Mouse (Mus musculus): ENCODE data around the gene Bdh1. TPM values are rescaled to one million over a fixed set of nuclear protein-coding genes. Genes with fewer than 3 reads are reported as not detected.

Bdh1 gene
- polyA plus RNA-seq, 1 experiment from 2014 or later = 30.0 TPM

DNA sequence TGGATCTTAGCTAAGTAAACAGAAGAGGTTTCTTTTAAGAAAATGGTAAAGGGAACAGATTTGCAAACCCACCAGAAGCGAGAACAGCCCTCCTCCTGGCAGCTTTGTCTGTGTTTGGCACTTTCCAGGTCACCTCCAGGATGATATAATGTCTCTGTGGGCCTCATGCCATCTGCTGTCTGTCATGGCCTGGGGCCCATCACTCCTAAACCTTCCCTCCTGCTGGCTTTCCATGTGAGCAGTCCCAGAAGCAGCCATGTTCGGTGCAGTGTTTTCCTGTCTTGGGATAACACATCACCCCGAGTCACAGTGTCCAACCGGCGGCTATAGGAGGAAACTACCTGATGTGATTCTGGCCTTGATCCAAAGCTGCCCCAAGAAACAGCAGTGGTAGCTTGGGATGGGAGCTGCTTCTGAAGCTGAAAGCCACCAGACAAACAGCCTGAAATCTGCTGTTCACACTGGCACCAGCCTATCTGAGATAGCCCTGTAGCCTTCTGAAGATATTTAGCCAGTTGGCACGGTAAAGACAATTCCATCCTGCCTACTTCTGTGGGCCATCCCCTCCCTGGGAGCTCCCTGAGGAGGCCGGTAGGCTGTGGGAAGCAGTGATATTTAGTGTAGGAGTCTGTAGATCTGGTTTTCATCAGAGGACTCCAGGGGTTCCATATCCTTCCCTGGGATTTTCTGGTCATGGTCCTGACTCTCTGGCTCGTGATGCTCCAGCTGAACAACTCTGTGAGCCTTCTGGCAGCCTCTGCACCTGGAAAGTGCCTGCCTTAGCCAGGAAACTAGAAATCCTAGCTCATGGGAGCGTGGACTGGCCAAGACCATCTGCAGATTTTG lies 53.3 kb downstream of the Bdh1 start:
- H3K4me1 ChIP-seq (ENCODE audit: control insufficient read depth, insufficient read depth, low read length) = no peaks in the 10 kb centered on the region
- no peaks in the 10 kb centered on the region for H3K27me3 ChIP-seq (ENCODE audit: control insufficient read depth, insufficient read depth, low read length)
- no peak overlapping the region for H3K4me3 ChIP-seq (ENCODE audit: low read depth, low read length)
- H3K9me3 ChIP-seq (ENCODE audit: control insufficient read depth, low read depth, low read length) = peaks cover 6% of the 10 kb centered on the region; the same call in 1 of the 2 replicates
- H3K9ac ChIP-seq (replicated peaks; ENCODE audit: low read depth, low read length) = no peak overlapping the region
- H3K4me2 ChIP-seq (replicated peaks; ENCODE audit: low read depth, low read length) = no peak overlapping the region
- no peaks in the 10 kb centered on the region for H3K36me3 ChIP-seq (ENCODE audit: control insufficient read depth, insufficient read depth, low read length)
- ATAC-seq (ENCODE audit: insufficient number of reproducible peaks, insufficient read depth, low FRiP score, low read depth) = no peak; the same call in 1 of the 2 replicates
- 54% methylated on average over 9 of the region's 9 CpGs for WGBS
- peak overlapping the region; percentile 67; the same call in 1 of the 2 replicates for H3K27ac ChIP-seq (ENCODE audit: low read length)

DNA sequence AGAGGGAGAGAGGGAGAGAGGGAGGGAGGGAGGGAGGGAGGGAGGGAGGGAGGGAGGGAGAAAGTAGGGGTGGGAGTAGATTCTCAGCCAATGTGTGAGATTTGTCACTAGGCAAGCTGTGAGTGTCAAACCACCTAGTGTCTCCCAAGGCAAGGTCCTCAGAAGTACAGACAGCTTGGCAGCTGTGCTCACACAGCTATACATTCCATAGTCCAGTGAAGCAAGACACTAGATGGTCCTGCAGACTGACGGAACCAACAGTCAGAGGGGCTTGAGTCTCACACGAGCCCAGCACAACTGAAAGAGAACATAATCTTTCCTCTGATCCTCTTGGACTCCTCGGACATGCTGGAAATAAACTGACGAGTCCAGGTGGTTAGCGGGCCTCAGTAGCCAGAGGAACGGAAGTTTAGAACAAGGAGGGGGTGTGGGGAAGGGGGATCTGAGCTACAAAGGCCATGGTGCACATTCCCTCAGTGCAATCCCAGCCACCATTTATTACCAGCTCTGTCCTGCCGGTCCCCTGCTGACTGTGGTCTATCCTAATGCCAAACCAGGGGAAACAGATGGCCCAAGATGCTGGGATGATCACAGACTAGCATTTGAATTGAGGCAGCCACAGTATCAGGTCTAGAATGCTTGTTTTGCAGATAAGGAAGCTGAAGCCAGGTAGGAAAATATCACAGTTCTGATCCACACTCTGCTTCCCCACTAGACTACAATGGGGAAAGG lies 55.0 kb downstream of the Bdh1 start:
- peaks cover 6% of the 10 kb centered on the region; the same call in 1 of the 2 replicates for H3K9me3 ChIP-seq (ENCODE audit: control insufficient read depth, low read depth, low read length)
- no peaks in the 10 kb centered on the region for H3K27me3 ChIP-seq (ENCODE audit: control insufficient read depth, insufficient read depth, low read length)
- no peak overlapping the region for H3K9ac ChIP-seq (replicated peaks; ENCODE audit: low read depth, low read length)
- H3K36me3 ChIP-seq (ENCODE audit: control insufficient read depth, insufficient read depth, low read length) = no peaks in the 10 kb centered on the region
- 31% methylated on average over 7 of the region's 7 CpGs for WGBS
- no peak overlapping the region for H3K4me2 ChIP-seq (replicated peaks; ENCODE audit: low read depth, low read length)
- H3K27ac ChIP-seq (ENCODE audit: low read length) = no peak overlapping the region; the same call in 1 of the 2 replicates
- no peaks in the 10 kb centered on the region for H3K4me1 ChIP-seq (ENCODE audit: control insufficient read depth, insufficient read depth, low read length)
- no peak for ATAC-seq (ENCODE audit: insufficient number of reproducible peaks, insufficient read depth, low FRiP score, low read depth)
- H3K4me3 ChIP-seq (ENCODE audit: low read depth, low read length) = no peak overlapping the region

DNA sequence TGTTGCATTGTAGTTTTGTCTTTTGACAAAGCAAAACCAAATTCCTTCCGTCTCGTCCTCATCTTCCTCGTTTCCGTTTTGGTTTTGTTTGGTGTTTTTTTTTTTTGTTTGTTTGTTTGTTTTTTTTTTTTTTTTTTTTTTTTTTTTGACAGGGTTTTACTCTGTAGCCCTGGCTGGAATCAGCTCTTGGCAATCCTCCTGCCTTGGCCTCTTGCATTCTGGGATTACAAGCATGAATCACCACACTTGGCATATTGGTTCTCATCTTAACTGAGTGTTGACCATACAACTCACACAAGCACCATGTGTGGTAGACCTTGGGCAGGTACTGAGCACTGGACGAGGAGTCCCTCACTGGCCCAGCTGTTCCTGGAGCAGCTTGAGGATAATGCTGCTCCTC lies 63.3 kb downstream of the Bdh1 start:
- H3K36me3 ChIP-seq (ENCODE audit: control insufficient read depth, insufficient read depth, low read length) = no peaks in the 10 kb centered on the region
- H3K27me3 ChIP-seq (ENCODE audit: control insufficient read depth, insufficient read depth, low read length) = no peaks in the 10 kb centered on the region
- H3K9ac ChIP-seq (replicated peaks; ENCODE audit: low read depth, low read length) = no peak overlapping the region
- H3K27ac ChIP-seq (ENCODE audit: low read length) = no peak overlapping the region
- ATAC-seq (ENCODE audit: insufficient number of reproducible peaks, insufficient read depth, low FRiP score, low read depth) = no peak
- H3K9me3 ChIP-seq (ENCODE audit: control insufficient read depth, low read depth, low read length) = no peaks in the 10 kb centered on the region
- no peak overlapping the region for H3K4me3 ChIP-seq (ENCODE audit: low read depth, low read length)
- no peaks in the 10 kb centered on the region for H3K4me1 ChIP-seq (ENCODE audit: control insufficient read depth, insufficient read depth, low read length)
- 91% methylated on average over 5 of the region's 5 CpGs for WGBS
- no peak overlapping the region for H3K4me2 ChIP-seq (replicated peaks; ENCODE audit: low read depth, low read length)

DNA sequence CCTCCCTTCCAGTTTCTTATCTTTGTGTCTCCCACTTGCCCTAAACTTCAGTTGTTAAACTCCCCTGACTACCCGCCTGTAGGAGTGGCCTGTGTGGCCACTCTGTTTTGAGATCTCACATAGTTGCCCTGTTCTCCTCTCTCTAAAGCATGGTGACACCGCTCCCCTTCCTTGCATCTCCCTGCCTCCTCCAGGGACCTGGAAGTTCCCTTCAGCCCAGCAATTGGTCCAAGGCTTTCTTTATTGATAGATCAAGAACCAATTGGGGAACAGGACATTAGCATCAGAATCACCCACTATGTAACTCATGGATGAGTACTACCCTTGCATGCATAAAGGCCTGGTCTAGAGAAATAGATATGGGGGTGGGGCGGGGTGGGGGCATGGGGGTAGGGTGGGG lies 65.2 kb downstream of the Bdh1 start:
- 83% methylated on average over 3 of the region's 3 CpGs for WGBS
- Histone ChIP-seq H3K4me1 (ENCODE audit: control insufficient read depth, insufficient read depth, low read length) (no peaks in the 10 kb centered on the region), H3K9me3 (ENCODE audit: control insufficient read depth, low read depth, low read length) (no peaks in the 10 kb centered on the region), H3K4me3 (ENCODE audit: low read depth, low read length) (no peak overlapping the region), H3K27me3 (ENCODE audit: control insufficient read depth, insufficient read depth, low read length) (no peaks in the 10 kb centered on the region), H3K4me2 (replicated peaks; ENCODE audit: low read depth, low read length) (no peak overlapping the region), H3K36me3 (ENCODE audit: control insufficient read depth, insufficient read depth, low read length) (no peaks in the 10 kb centered on the region), H3K27ac (ENCODE audit: low read length) (no peak overlapping the region), H3K9ac (replicated peaks; ENCODE audit: low read depth, low read length) (no peak overlapping the region)
- no peak for ATAC-seq (ENCODE audit: insufficient number of reproducible peaks, insufficient read depth, low FRiP score, low read depth)

DNA sequence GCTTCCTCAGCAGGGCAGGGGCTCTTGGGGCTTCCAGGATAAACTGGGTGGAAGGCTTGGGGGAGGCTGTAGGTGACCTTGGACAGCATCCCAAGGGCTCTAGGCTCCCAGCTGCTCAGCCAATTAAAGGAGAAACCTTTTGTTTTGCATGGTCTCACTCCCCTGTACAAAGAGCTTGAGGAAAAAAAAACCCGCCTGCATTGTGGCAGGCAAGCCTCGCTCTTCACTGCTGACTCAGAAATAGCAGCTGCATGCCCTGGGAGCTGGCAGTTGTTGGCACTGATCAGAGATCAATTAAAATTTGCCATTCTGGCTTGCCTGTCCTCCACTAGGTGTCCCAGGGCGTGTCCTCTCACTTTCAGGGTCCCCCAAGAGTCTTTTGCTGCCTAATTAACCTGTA lies 67.0 kb downstream of the Bdh1 start:
- Histone ChIP-seq H3K4me3 (ENCODE audit: low read depth, low read length) (no peak overlapping the region), H3K36me3 (ENCODE audit: control insufficient read depth, insufficient read depth, low read length) (no peaks in the 10 kb centered on the region), H3K27me3 (ENCODE audit: control insufficient read depth, insufficient read depth, low read length) (no peaks in the 10 kb centered on the region), H3K4me2 (replicated peaks; ENCODE audit: low read depth, low read length) (no peak overlapping the region), H3K9me3 (ENCODE audit: control insufficient read depth, low read depth, low read length) (no peaks in the 10 kb centered on the region), H3K27ac (ENCODE audit: low read length) (no peak overlapping the region), H3K9ac (replicated peaks; ENCODE audit: low read depth, low read length) (no peak overlapping the region), H3K4me1 (ENCODE audit: control insufficient read depth, insufficient read depth, low read length) (peaks cover 14% of the 10 kb centered on the region)
- 43% methylated on average over 3 of the region's 3 CpGs for WGBS
- no peak for ATAC-seq (ENCODE audit: insufficient number of reproducible peaks, insufficient read depth, low FRiP score, low read depth)

DNA sequence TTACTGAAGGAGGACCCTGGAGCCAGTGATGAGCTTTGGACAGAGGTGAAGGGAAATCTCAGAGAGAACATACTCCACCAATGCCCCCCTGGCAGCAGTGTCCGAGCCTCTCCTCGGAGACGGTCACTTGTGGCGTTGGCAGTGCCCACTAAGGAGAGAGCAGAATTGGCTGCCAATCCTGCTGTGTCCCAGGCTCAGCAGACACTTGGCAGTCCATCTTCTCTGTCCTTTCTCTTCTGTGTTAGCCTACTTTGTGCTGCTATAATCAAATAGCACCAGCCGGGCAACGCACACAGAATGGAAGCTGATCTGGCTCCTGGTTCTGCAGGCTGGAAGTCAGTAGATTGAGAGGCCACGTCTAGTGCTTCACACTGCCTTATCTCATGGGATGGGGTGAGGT lies 68.9 kb downstream of the Bdh1 start:
- Histone ChIP-seq H3K4me2 (replicated peaks; ENCODE audit: low read depth, low read length) (no peak overlapping the region), H3K36me3 (ENCODE audit: control insufficient read depth, insufficient read depth, low read length) (no peaks in the 10 kb centered on the region), H3K27ac (ENCODE audit: low read length) (no peak overlapping the region), H3K4me1 (ENCODE audit: control insufficient read depth, insufficient read depth, low read length) (peaks cover 18% of the 10 kb centered on the region), H3K9me3 (ENCODE audit: control insufficient read depth, low read depth, low read length) (no peaks in the 10 kb centered on the region), H3K4me3 (ENCODE audit: low read depth, low read length) (no peak overlapping the region), H3K9ac (replicated peaks; ENCODE audit: low read depth, low read length) (no peak overlapping the region), H3K27me3 (ENCODE audit: control insufficient read depth, insufficient read depth, low read length) (no peaks in the 10 kb centered on the region)
- ATAC-seq (ENCODE audit: insufficient number of reproducible peaks, insufficient read depth, low FRiP score, low read depth) = no peak
- 92% methylated on average over 7 of the region's 7 CpGs for WGBS

DNA sequence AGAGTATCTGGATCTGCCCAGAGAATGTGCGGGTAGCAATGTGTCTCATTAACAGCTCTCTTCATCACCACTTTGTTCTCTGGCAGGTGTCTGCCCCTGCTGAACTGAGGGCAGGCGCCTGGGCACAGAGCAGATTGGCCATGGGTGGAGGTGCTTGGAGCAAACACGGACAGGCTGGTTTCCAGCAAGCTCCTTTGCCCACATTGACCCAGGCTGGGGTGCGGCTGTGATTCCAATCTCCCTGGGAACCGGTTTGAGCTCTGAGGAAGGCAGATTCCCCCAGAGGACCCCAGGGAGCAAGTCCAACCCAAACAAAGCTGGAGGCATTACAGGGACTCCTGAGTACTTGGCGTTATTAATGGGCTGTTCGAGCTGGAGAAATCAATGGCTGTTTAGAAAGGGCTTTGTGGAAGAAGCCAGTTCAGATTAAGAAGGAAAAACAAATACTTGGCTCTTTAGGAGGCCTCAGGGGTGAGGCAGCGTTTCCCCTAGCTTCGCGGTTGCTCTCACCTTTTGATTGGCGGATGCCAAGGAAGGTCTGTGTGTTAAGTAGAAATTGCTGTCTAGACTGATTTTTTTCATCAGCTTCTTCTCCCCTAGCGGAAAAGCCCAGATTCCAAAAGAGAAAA lies 71.0 kb downstream of the Bdh1 start:
- peak overlapping the region; percentile 17 for H3K4me2 ChIP-seq (replicated peaks; ENCODE audit: low read depth, low read length)
- peak; percentile 72 for ATAC-seq (ENCODE audit: insufficient number of reproducible peaks, insufficient read depth, low FRiP score, low read depth)
- WGBS = 22% methylated on average over 12 of the region's 12 CpGs

DNA sequence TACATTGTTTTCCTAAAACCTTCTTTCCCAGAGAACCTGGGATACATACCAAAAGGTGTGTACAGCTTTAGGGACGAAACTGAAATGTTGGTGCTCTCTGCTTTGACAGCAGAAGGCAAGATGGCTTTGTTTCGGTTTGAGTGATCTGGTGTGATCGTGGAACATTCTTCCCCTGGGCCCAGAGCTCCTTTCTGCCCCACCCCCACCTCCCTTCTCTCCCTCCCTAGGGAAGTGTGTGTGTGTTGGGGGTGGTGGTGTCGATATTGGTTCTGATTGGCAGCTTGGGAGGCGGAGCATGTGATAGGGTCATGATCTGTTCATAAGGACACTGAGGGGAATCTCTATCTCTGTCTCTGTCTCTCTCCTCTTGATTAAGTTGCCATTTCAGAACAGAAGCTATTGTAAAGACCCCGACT lies 71.5 kb downstream of the Bdh1 start:
- no peak for ATAC-seq (ENCODE audit: insufficient number of reproducible peaks, insufficient read depth, low FRiP score, low read depth)
- Histone ChIP-seq H3K4me1 (ENCODE audit: control insufficient read depth, insufficient read depth, low read length) (peaks cover 18% of the 10 kb centered on the region), H3K27ac (ENCODE audit: low read length) (no peak overlapping the region)

More for the DNA sequence above, 71.0 kb downstream of the Bdh1 start:
- peak overlapping the region; percentile 40; the same call in 1 of the 2 replicates for H3K27ac ChIP-seq (ENCODE audit: low read length)
- H3K9me3 ChIP-seq (ENCODE audit: control insufficient read depth, low read depth, low read length) = no peaks in the 10 kb centered on the region
- H3K4me1 ChIP-seq (ENCODE audit: control insufficient read depth, insufficient read depth, low read length) = peaks cover 18% of the 10 kb centered on the region
- H3K9ac ChIP-seq (replicated peaks; ENCODE audit: low read depth, low read length) = no peak overlapping the region
- no peaks in the 10 kb centered on the region for H3K27me3 ChIP-seq (ENCODE audit: control insufficient read depth, insufficient read depth, low read length)
- no peaks in the 10 kb centered on the region for H3K36me3 ChIP-seq (ENCODE audit: control insufficient read depth, insufficient read depth, low read length)
- H3K4me3 ChIP-seq (ENCODE audit: low read depth, low read length) = no peak overlapping the region

More for the DNA sequence above, 71.5 kb downstream of the Bdh1 start:
- Histone ChIP-seq H3K4me2 (replicated peaks; ENCODE audit: low read depth, low read length) (peak overlapping the region; percentile 17), H3K9ac (replicated peaks; ENCODE audit: low read depth, low read length) (no peak overlapping the region), H3K9me3 (ENCODE audit: control insufficient read depth, low read depth, low read length) (no peaks in the 10 kb centered on the region), H3K36me3 (ENCODE audit: control insufficient read depth, insufficient read depth, low read length) (no peaks in the 10 kb centered on the region), H3K4me3 (ENCODE audit: low read depth, low read length) (no peak overlapping the region), H3K27me3 (ENCODE audit: control insufficient read depth, insufficient read depth, low read length) (no peaks in the 10 kb centered on the region)
- 39% methylated on average over 6 of the region's 6 CpGs for WGBS

All from stomach, embryonic 14.5 days (tissue).